Mouse (Mus musculus) CD8-positive naive resting alpha-beta T cell, adult 2 months (primary cell): ENCODE data around the gene Fgr.

Source experiments
- DNase-seq, 2 experiments: peaks; one replicate each; pipeline ENCODE4 v3.0.0; 2022; ENCODE audit warnings: low read depth in 2 of 2, low spot score in 2 of 2

Gene Fgr

DNA sequence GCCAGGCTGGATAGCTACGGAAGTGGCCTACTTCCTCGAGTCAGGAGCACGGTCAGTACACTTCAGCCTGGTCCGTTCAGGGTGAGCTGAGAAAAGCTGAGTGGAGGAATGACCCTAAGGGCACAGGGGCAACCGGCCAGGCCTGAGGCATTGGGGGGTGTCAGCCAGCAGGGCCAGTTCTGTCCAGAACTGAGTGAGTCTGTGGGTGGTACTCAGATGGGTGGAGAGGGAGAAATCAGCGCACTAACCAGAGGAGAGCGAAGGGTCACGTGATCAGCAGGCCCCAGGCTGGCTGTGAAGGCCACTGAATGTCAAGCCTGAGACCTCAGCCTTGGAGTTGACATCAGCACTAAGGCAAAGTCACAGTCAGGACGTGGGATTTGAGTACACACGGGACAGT is 60.6 kb downstream of the Fgr start:
- no peak for DNase-seq

DNA sequence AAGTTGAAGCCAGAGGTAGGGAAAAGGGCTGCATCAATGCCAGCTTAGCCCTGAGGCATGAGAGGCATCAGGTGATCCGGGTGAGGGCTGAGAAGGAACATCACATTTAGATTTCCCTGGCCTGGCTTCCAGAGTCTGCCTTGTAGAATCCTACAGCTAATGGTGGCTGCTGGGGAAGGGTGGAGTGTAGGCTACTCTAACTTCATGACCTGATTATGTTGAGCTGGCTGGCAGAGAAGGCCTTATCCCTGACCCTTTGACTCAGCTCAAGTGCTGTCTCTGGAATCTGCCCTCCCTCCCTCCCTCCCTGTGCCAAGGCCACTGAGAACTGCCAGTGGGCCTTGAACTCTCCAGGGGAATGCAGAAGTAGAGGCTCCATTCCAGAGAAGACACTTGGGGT is 61.6 kb downstream of the Fgr start:
- no peak for DNase-seq

DNA sequence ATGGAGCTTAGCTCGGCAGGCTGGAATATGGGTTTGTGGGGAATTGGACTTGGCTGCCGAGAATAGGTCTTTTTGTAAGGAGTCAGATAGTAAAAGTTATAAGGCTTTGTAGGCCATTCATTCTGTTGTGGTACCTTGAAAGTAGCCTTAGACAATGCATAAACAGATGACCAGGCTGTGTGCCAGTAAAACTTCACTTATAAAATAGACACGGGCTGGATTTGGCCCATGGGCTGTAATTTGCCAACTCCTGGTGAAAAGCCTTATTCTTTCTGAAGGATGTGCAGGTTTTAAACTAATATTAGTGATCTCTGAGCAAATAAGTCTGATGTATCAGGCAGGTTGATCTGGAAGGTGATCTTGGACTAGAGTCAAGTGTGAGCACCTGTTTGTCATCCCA is 62.1 kb downstream of the Fgr start:
- DNase-seq = no peak

DNA sequence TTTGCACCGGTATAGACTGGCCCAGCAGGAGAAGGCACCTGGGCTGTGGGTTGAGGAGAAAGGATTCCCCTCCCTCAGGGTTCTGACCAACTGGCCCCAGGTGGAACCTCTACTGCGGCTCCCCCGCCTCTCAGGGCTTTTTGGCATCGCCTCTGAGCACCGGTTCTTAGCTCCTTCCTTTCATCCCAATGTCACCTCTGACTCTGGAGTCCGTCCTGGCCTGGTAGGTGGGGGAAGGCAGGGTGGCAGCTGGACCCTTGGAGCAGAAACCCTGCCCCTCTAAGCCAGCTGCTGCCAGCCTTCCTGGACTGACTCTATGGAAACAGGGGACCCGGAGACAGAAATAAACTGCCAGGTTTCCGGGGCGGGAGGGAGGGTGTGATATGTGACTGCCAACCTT is 63.4 kb downstream of the Fgr start:
- no peak for DNase-seq

DNA sequence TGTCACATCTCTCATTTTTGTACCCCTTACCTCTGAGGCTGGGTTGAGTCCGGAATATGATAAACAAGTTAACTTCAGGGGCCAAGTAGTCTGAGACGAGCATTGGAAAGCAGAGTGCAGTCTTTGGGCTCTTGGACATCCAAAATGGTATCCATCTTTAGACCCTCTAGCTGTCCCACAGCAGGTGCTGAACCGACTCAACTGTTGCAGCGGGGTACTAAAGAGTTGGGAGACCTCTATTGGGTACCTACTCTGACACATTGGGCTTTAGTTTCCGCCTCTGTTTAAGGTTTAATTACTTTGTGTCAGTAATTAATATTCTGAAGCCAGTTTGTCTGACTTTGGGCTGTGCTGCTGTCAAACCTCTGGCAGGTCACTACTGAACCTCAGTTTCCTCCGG is 63.9 kb downstream of the Fgr start:
- DNase-seq = no peak

DNA sequence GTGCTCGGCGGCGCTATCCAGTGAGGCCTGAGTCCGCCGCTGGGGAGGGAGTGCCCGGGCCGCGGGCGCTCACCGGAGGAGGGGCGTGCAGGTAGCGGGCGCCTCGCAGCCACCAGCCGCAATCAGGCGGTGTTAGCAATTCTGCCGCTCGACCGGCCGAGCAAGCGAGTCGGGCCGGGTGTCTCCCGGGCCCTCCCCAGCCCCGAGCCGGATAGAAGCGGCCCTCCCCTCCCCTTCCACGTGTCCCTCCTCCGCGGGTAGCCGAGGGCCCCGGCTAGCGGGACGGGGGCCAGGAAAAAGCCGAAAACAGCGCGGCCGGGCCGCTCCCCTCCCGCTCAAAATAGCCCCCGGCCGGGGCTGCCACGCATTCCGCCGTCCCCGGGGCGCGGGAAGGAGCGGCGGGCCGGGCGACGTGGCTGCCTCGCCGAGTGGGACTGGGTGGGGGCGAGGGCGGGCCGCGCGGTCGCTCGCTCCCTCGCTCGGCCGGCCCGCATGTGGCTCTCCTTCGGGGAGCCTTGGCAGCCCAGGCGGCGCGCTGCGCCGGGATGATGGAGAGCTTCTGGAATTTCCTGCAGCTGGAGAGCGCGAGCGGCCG is 64.7 kb downstream of the Fgr start:
- DNase-seq = no peak

DNA sequence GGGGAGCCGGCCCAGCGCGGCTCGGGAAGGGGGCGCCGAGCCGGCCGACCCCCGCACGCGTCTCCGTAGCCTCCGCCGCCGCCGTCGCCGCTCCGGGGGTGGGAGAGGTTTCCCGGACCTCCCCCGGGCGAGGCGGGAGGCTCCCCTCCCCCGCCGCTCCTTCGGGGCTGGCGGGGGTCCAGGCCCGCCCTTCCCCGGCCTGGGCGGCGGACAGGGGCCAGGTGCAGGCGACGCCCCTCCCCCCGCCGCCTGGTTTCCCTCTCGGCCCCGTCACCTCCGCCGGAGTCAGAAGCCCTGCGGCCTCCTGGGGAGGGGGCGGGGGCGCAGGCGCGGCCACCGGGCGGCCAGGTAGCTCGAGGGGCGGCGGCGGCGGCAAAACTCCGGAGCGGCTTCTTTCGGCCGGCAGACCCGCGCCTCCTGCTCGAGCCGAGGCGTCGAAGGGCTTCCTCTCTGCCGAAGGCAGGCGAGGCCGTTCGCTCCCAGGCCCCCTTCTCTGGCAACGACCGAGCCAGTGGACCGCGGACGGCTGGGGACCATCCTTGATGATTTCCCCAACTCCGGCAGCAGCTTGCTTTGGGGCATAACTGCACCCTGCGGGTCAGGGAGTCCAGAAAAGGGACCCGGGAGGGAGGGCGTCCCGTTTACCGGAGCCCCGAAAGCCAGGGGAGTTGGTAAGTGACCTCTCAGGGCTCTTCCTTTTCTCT is 65.4 kb downstream of the Fgr start:
- DNase-seq = no peak

DNA sequence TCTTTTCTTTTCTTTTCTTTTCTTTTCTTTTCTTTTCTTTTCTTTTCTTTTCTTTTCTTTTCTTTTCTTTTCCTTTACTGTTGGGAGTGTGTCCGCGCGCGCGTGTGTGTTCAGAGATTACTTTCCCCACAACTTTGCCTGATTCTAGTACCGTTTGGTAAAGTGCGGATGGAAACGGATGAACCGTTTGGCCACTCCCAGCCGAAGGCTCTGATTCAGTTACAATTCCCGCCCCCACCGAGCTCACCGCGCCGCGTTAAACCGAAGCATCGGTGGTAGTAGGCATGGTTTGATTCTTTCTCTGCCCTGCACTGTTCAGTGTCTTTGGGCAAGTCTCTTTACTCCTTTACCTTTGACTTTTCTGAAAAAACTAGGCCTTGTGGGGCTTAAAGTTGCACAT is 65.9 kb downstream of the Fgr start:
- no peak for DNase-seq

DNA sequence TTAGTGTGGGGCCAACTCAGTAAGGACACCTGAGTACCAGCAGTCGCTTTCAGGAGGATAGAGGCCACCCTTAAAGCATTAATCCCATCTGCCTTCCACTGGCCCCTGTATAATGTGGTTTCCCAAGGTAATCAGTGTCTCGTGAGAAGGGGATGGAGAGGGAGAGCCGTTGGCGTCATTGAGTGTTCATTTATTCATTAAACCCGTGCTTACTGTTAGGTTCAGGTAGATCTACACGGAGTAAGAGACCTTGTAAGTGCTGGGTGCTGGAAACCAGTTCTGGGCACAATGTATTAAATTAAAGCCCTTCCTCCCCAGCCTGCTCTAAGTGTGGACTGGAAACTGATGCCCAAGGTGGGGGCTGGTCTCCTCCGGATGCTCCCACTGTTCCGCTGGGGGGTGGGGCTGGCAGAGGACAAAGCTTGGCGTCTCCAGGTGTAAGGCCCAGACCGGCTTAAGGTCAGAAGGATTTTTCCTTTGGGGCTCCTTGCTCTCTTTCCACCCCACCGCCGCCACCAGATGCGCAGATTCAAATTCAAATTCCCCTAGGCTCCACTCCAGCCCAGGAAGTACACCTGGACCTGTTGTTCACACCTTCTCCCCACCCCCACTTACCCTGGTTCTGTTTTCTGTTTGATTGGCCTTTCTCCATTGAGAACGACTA is 66.5 kb downstream of the Fgr start:
- DNase-seq = no peak

DNA sequence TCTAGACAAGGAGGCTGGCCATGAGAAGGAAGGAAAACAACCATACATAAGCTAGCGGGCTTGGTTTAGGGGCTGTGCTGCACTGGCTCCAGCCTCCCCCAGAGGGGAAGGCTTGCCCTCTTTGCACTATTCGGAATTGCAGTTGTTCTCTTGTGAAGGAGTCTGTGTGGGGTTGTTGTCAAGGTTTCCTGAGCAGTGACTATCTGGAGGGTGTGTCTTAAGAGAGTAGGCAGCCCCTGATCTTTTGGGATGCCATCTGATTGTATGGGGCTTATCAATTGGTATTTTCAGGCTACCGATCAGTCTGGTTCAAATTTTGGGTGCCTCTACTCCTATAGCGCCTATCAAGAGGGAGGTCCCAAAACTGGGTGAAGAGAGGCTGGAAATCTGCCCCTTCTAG is 68.3 kb downstream of the Fgr start:
- no peak for DNase-seq

DNA sequence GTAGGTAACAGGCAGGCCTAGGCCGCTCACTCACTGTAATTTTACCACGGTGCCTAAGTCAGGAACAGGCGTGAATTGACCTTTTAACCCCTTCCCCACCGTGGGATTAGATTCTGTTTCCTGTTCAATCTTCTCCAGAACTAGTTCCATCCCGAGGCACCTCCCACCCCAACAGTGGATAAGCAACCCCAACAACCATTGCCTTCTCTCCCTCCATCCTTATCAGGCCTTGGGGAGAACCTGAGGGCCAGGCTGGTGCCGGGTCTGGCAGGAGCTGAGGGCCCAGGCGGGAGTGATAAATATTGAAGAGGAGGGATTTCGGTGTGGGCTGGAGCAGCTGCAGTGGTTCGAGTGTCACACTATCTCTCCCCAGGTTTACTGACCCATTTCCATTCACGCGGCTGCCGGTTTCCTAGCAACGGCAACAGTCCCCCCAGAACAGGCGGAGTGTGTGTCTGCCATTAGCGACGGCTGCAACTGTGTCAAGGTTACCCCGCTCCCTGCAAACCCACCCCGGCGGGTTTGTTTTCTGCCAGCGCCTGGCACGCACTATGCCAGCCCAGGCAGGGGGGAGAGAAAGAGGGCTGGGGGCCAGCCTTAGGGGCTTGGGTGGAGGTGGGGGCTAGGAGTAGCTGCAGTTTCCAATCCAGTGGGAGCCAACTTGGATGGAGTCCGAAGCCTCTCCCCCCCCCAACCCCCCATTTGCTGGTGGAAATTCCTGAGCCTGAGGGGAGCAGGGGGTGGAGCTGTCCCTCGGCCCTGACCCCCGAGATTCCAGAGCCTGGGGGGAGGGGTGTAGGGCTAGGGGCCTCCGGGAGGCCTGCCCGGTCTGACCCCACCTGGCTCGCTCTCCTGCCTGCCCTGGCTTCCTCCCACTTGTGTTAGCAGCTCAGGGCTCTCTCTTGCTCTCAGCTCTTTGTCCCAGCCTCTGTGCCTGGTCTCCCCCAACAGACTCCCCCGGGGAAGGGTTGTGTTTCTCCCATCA is 69.0 kb downstream of the Fgr start:
- DNase-seq = no peak

DNA sequence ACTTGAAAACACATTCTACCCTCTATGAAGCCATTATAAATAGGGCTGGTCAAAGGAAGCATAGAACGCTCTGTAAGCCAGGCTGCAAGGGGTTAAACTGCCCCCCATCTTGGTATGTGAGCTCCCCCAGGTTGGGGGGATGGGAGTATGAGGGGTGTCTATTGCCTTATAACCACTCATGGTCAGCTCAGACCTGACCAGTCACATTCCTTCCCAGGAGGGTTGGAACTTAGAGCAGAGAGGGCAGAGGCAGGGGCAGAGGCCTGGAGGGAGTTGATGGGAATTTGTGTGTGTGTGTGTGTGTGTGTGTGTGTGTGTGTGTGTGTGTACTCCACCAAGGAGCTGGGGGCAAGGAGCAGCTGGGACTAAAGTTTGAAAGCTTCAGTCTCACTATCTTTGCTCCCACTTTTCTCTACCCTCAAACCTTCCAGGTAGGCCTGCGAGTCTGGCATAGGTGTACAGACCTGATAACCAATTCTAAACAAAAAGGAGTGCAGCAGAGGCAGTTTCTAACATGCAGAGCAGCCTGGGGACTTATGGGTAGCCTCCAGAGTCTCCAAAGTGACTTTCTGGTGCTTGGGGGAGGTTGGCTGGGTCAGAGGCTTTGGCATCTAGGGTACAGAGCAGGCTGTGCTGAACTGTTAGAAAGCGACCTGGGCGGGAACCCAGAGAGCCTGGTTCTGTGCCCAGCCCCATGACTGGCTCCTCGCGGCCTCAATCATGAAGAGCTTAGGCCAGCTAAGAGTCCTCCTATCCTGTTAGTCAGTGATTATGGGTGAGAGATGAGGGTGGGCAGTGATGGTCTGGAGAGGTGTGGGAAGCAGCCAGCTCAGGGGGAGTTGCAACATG is 70.1 kb downstream of the Fgr start:
- no peak for DNase-seq

DNA sequence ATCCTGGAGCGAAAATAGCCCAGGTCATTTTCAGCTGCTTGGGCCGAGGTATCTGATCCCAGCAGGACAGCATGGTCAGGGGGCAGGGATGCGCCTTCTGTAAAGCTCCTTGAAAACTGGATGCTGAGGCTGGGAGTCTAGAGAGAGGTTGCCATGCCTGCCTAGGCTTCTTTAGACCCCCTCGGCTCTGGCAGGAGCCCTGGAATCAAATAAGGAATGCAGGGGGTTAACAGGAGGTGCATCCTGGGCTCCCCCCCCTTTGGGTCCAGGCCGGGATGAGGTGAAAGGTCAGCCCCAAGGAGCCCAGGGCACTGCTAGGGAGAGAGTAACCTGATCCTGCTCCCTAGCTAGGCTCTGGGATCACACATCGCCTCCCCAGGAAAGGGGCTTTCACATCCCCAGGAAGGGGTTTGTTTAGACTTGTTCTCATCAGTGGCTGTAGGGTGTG is 70.8 kb downstream of the Fgr start:
- DNase-seq = no peak

DNA sequence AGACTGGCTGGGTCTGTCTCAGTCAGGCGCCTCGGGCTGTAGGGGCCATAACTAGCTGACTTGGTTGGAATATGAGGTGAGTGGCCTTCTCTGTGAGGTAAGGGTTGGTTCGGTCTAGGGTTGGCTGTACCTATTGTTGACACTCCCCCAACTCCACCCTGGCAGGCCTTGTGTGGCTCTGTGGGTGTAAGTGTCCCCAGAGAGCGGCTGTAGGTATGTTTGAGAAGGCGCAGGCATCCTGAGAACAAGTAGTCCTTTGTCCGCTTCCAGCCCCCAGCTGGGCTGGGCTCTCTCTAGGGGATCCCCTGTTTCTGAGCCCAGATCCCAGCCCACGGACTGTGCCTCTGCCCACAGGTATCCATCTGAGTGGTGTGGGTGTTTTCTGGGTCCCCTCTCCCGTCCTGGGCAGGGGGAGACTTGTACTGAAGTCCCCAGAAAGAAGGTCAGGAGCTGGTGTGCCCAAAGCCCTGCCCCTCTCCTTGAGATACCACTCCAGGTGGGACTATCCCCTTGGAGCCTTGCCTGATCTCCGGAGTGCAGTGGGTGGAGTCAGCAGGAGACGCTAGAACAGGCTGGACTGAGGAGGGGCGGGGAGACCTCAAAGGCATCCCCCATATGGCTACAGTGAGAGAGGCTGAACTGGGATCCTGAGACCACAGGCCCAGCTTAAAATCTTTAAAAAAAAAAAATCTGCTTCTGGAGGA is 72.0 kb downstream of the Fgr start:
- no peak for DNase-seq

DNA sequence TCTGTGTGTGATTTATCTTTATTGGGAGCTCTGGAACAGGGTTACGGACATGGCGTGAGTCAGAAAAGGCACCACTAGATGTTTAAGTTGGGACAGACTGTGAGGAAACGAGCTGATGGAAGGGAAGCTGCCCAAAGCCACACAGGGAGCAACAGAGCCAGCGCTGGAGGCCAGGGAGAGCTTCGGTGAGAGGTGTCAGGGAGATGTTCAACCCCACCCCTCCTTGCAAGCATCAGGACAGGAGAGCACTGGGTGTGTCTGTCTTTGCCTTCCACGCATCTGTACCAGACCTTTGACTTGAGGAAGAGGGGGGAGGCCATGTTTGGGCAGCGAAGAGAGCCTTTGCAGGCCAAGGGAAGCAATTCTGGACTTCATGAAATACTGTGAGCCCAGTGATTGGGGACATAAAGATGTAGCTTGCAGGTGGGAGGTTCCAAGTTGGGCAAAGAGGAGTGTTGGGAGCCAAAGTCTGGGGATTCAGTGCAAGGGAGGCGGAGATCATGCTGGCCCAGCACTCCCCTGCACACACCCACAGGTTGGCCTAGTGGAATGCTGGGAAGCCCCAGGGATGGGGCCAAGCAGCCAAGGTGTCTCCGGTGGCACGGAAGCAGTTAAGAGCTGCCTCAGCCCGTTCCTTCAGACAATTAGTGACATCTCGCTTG is 72.9 kb downstream of the Fgr start:
- DNase-seq = no peak

DNA sequence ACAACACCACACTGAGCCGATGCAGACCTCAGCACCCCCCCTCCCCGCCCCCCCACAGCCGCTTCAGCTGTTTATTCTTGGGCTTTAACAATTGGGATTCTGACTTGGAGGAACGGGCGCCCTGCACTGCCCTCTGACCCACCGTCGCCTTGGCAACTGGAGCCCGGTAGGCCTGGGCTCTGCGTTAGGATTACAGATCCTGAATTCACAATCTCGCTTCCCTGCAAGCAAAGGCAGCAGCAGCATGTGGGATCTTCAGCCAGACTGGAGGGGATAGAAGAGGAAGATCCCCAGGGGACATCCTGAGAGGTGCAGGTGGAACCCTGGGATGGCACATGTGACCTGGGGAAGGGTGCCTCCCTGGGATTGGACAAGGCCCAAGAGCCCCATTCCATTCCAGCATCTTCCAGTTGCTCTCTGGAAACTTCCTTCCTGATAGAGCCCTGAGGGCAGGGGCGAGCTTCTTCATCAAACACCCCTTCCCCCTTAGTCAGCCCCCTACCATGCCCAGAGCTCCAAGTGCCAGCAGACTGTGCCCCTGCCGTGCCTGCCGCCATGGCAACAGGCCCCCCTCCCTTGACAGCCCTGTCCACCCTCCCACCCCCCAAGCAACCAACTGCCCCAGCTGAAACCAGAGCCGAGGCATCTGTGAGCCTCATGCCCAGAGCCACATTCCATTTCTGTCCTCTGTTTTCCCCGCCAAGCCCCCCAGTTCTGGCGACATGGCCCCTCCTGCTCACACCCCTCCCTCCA is 73.6 kb downstream of the Fgr start:
- DNase-seq = no peak

DNA sequence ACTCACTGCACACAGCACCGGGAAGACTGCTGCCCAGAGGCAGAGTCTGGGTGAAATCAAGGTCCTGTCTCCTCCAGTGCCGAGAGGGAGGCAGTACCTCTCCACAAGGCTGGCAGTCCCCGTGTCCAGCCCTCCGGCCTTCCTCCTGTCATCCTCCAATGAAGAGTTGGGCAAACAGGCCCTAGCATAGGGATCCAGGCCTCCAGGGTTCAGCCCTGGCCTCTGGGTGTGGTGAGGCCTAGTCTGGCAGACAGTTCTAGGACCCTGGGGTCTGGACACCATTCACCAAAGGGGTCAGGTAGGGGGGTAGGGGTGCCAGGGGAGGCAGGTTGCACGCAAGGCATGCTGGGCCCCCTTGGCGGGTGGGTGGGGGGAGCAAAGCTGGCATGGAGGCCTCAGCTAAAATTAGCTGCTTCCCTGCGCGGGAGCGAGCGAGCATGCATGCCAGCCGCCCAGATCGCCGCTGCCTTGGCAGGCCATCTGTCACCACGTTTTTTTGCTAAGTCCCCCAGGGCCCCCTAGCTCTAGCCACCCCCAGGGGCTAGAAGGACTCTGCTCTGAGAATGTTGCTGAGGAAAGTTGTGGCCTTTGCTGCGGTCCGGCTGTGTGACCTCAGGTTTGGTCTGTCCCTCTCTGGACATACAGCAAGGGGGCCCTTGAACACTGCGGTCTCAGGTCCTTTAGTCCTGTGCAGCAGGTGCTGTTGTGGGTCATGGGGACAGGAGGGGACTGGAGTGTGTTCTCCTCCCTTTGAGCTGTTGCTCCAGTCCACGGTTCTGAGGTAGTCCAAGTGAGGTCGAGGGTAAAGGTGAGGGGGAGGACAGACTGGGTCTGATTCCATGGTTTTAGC is 75.4 kb downstream of the Fgr start:
- DNase-seq = no peak
